Mouse (Mus musculus): ENCODE results near the gene Nkx2-3.

GRCm38 (mm10) chr19:43617761-43618349 is 5.7 kb downstream of the Nkx2-3 start:
- TF ChIP-seq FLI1 (IDR thresholded peaks at IDR 0.05; ENCODE audit: low read length) (no peak), GATA1 (IDR thresholded peaks at IDR 0.05; ENCODE audit: borderline replicate concordance, low read length) (no peak)
